Mouse (Mus musculus): ENCODE measurements around the gene Bmx.

Gene Bmx

DNA sequence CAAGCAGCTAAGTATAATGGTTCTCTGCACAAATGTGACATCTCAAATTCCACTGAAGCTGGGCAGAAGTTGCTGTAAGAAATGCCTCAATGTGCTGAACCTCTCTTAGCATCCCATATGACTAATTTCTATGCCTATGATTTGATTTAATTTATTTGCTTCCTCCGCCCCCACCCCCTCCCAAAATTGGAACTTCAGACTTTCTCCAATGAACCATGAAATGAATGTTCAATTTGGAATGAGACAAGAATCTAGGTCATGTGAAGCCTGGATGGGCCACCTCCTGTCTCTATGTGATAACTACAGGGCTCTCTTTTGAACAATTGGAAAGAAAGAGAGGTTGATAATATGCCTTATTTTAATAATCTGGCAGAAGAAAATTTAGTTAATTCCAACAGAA lies 82.7 kb downstream of the Bmx start:
- DNase-seq (ENCODE audit: low read depth): no peak

DNA sequence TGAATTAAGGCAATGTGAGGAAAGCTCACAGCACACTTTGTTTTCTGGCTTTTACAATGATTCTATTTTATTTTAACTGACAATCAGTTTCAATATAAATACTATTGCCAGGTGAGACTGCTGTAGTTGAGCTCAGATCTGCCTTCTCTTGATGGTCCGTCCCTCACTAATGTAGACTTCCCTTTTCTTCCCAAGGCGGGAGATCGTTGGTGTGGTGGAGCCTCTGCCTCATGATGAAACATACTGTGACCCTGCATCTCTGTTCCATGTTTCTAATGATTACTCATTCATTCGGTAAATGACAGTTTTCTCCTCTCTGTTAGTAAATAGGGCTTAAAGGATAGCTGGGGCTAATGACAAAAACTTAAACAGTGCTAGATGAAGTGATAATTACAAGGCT lies 84.1 kb downstream of the Bmx start:
- no peak for DNase-seq (ENCODE audit: low read depth)

DNA sequence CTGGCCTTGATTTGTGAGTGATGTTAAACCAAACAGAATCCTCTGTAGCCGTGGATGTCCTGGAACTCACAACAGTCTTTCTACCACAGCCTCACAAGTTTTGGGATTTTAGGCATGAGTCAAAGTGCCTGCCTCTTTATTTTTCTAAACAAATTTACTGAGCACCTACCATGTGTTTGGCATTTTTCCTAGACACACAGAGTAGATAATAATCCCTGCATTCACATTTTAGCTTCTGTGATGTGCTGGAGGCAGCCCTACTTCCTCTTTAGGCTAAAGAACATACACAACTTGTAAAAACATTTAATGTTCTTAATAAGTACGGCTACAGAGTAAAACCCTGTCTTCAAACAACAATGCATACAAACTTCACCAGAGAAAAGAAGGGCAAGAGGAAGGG lies 87.0 kb downstream of the Bmx start:
- DNase-seq (ENCODE audit: low read depth): no peak

DNA sequence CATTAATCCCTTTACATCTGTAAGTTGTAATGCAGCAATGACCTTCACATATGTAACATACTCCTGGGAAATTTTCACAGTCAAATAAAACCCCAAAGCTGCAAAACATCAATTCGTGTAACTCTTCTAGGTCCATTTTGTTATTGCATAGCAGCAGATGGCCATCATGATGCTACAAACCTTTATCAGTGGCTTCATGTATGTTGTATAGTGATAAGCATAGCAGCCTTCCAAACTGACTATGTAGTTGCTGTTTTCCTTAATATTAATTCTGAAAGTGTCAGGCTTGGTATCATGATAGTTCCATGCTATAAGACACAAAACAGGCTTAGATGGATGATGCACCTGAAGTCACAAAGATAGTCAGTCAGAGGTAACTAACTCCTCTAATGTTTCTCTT lies 93.3 kb downstream of the Bmx start:
- no peak for DNase-seq (ENCODE audit: low read depth)

DNA sequence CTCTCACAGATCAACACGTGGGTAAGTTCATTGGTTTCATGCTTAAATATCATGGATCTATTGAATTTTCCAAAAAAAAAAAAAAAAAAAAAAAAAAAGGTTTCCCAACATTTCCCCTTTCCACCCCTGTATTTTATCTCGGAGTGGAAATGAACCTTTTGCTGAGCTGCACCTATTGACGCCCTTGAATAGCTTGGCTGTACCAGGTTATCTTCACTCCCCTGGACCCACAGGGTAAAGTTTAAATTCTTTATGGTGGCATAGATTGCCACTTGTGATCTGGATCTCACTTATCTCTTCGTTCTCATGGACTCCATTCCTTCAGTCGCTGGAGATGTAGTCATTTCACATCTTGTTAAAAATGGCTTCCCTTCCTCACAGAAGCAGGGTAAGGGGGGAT lies 103.4 kb downstream of the Bmx start:
- no peak for DNase-seq (ENCODE audit: low read depth)

DNA sequence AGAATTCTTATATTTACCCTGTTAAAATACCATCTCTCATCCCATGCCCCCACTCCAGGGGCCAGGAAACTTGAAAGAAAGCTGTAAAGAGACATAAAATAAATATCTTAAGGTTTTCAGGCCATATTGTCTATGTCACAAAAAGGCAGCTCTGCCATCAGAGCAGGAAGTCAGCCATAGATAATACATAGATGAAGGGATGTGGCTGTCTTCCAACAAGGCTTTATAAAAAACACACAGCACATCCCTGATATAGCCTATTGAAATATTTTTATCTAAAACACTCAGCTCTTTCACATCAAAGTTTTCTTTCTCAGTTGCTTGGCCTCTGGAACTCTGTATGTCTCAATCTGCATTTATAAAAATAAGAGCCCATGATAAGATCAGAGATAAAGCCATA lies 104.4 kb downstream of the Bmx start:
- no peak for DNase-seq (ENCODE audit: low read depth)

DNA sequence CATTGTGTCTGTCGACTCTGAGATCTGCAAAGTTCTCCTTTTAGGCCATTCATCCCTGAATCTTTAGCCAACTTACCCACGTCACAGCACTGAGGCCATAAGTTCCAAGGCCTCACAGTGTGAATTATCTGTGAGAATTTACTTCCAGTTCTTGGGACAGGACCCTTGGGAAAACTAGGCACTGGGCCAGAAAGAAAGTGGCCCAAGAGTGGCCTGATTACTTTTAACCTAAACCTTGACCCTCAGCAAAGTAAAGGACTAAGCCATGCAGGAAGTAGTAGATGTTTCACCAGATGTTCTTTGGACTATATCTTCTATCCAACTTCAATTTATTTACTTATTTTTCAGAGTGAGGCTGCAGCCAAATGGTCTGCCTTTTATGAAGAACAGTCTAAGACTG lies 105.3 kb downstream of the Bmx start:
- DNase-seq (ENCODE audit: low read depth): no peak

DNA sequence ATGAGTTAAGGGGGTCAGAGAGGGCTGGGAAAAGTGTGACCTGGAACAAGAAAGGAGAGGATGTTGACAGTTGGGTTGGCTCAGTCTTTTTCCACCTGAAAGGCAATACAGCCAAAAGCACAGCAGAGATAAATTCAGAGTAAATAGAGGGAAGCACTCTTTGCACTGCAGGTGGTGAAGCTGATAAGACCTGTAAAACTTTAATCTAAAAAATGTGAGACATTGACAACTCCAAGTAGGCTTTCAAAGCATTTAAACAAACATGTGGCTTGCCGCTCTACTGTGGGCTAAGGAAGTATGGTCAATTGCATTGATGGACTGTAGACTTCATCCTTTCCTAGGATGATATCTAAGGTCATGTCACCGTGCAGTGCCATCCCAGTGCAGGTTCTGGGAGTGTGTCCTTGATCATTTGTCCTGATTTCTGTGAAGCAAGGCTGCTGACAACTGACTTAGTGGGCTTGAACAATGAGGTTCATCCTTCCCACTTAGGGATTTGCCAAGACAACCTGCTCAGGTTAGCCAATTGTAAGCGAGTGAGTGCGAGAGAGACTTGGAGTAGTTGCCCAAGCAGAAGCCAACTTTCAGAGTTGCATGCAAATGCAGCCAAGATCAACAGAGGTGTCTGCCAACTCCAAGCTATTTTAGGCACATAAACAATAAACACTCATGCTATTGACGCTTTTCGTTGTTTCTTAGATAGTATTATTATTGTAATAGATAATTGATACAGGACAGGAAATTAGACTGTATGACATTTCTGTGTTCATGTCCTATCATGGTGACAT lies 112.3 kb downstream of the Bmx start:
- no peak for DNase-seq (ENCODE audit: low read depth)

All from naive thymus-derived CD4-positive, alpha-beta T cell, adult 2 months (primary cell).